Mouse (Mus musculus) layer of hippocampus, postnatal 10 days (tissue): ENCODE measurements around the gene Epas1. TPM values are rescaled to one million over a fixed set of nuclear protein-coding genes. Genes with fewer than 3 reads are reported as not detected.

Experiments
- DNase-seq, 2 experiments: peaks; one replicate each; pipeline ENCODE4 v3.0.0; 2021; ENCODE audit warnings: low spot score in 2 of 2
- long read RNA-seq: library from polyadenylated mRNA; stranded (forward); transcript quantifications from one replicate; pipeline ENCODE4 v2.0.0, GENCODE M21; 2023
- total RNA-seq, 2 experiments: library from RNA; stranded (reverse); gene quantifications; 2 replicates each; pipeline ENCODE4 v1.2.3; 2021

Gene Epas1
- total RNA-seq = 10 to 100 TPM; 86.1 to 91.6 TPM
- long read RNA-seq, full-length matches to known transcripts = 12 of 33 reads
- long read RNA-seq, partial matches to known transcripts = 19 of 33 reads
- long read RNA-seq, other reads (novel, unspliced or antisense) = 2 of 33 reads

- peak; percentile 67 to 80 for DNase-seq
Observed at GRCm38 (mm10) chr17:86753130-86753821, at the start of gene Epas1. Gene Epas1, plus strand, starts transcription at chr17:86753700.

GRCm38 (mm10) chr17:86705236-86705635 is 48.3 kb upstream of the Epas1 start:
- no peak for DNase-seq

GRCm38 (mm10) chr17:86706467-86706866 is 47.0 kb upstream of the Epas1 start:
- no peak for DNase-seq

GRCm38 (mm10) chr17:86709803-86710202 is 43.7 kb upstream of the Epas1 start:
- DNase-seq = no peak

GRCm38 (mm10) chr17:86710379-86710778 is 43.1 kb upstream of the Epas1 start:
- DNase-seq = no peak

GRCm38 (mm10) chr17:86711949-86712348 is 41.6 kb upstream of the Epas1 start:
- no peak for DNase-seq

- DNase-seq = no peak
Observed at GRCm38 (mm10) chr17:86712601-86713000, 40.9 kb upstream of the Epas1 start.

- DNase-seq = no peak
Observed at GRCm38 (mm10) chr17:86713591-86713990, 39.9 kb upstream of the Epas1 start.

GRCm38 (mm10) chr17:86724786-86725415 is 28.6 kb upstream of the Epas1 start:
- DNase-seq = no peak

GRCm38 (mm10) chr17:86726480-86726879 is 27.0 kb upstream of the Epas1 start:
- DNase-seq = no peak

GRCm38 (mm10) chr17:86727031-86727430 is 26.5 kb upstream of the Epas1 start:
- DNase-seq = no peak

- DNase-seq = no peak
Observed at GRCm38 (mm10) chr17:86731273-86731672, 22.2 kb upstream of the Epas1 start.

- peak; percentile 31 to 44 for DNase-seq
Observed at GRCm38 (mm10) chr17:86732024-86732423, 21.5 kb upstream of the Epas1 start.

GRCm38 (mm10) chr17:86732522-86732921 is 21.0 kb upstream of the Epas1 start:
- no peak for DNase-seq

- DNase-seq = no peak
Observed at GRCm38 (mm10) chr17:86733644-86734043, 19.9 kb upstream of the Epas1 start.

GRCm38 (mm10) chr17:86738477-86738876 is 15.0 kb upstream of the Epas1 start:
- DNase-seq = no peak

- no peak for DNase-seq
Observed at GRCm38 (mm10) chr17:86743351-86743941, 10.1 kb upstream of the Epas1 start.

- DNase-seq = no peak
Observed at GRCm38 (mm10) chr17:86744943-86745342, 8.6 kb upstream of the Epas1 start.

- no peak for DNase-seq
Observed at GRCm38 (mm10) chr17:86751373-86751871, 2.1 kb upstream of the Epas1 start.

- DNase-seq = peak; percentile 16 to 26
Observed at GRCm38 (mm10) chr17:86753931-86754805, 668 bp downstream of the Epas1 start.
